Mouse (Mus musculus) lung, postnatal 0 days (tissue): ENCODE results near the gene Xpnpep2. TPM values are rescaled to one million over a fixed set of nuclear protein-coding genes. Genes with fewer than 3 reads are reported as not detected.

Experiments
- ATAC-seq: fragments of 200-750 bp; cut with Nextera tagmentation; 2 replicates; pipeline ENCODE4 v1.8.0; 2017; ENCODE audit warnings: moderate library complexity
- DNase-seq: peaks from one replicate; pipeline ENCODE4 v3.0.0-alpha.2; 2016; ENCODE audit warnings: low spot score
- H3K27ac ChIP-seq: fragments of 300-500 bp; sonication (generic); 2 replicates; pipeline ENCODE4 v1.5.1; 2014; ENCODE audit warnings: antibody characterized with exemption, mild to moderate bottlenecking, low read length, mixed read lengths
- H3K27me3 ChIP-seq: fragments of 300-500 bp; sonication (generic); replicated peaks from 2 replicates; pipeline ENCODE4 v1.6.1; 2014; ENCODE audit warnings: low read length, mixed read lengths; ENCODE audit not compliant: insufficient read depth
- H3K36me3 ChIP-seq: fragments of 300-500 bp; sonication (generic); 2 replicates; pipeline ENCODE4 v1.6.1; 2014; ENCODE audit warnings: low read length, mixed read lengths; ENCODE audit not compliant: insufficient read depth
- H3K4me1 ChIP-seq: fragments of 300-500 bp; sonication (generic); 2 replicates; pipeline ENCODE4 v1.6.1; 2014; ENCODE audit warnings: antibody characterized with exemption, low read depth, low read length, mixed read lengths; ENCODE audit not compliant: insufficient read depth
- H3K4me2 ChIP-seq: fragments of 300-500 bp; sonication (generic); replicated peaks from 2 replicates; pipeline ENCODE4 v1.6.1; 2014; ENCODE audit warnings: low read depth, mild to moderate bottlenecking, low read length, moderate library complexity, mixed read lengths
- H3K4me3 ChIP-seq: fragments of 300-500 bp; sonication (generic); 2 replicates; pipeline ENCODE4 v1.5.1; 2014; ENCODE audit warnings: low read depth, low read length
- H3K9ac ChIP-seq: fragments of 300-500 bp; sonication (generic); replicated peaks from 2 replicates; pipeline ENCODE4 v1.6.1; 2014; ENCODE audit warnings: low read depth, mild to moderate bottlenecking
- H3K9me3 ChIP-seq: fragments of 300-500 bp; sonication (generic); 2 replicates; pipeline ENCODE4 v1.6.1; 2016; ENCODE audit warnings: low read length, mixed read lengths
- CTCF ChIP-seq: IDR thresholded peaks from 2 replicates; pipeline ENCODE4 v1.5.1; 2016; ENCODE audit warnings: antibody characterized with exemption, mild to moderate bottlenecking
- EP300 ChIP-seq: IDR thresholded peaks from 2 replicates; pipeline ENCODE4 v1.6.1; 2016; ENCODE audit warnings: antibody characterized with exemption, mild to moderate bottlenecking, control low read depth
- WGBS: fragments of 180-500 bp; shearing (Covaris S2); extraction: QIAGEN DNeasy Blood & Tissue Kit; methylation state at CpG from one replicate; pipeline ENCODE4 v1.1.7; 2014; 5-methylcytosine and 5-hydroxymethylcytosine counted together
- polyA plus RNA-seq: library from polyadenylated mRNA; unstranded; fragments of >200 nt; fragmentation: Nextera tagmentation; extraction: Ambion mirVana; gene quantifications from 2 replicates; pipeline ENCODE4 v1.2.1, GENCODE M21; 2015

Gene Xpnpep2
- polyA plus RNA-seq, 1 experiment from 2014 or later: 0.54 TPM

- Histone ChIP-seq H3K27me3 (no peaks in the 10 kb centered on the region), H3K9ac (no peak overlapping the region), H3K4me2 (peak overlapping the region; percentile 39), H3K9me3 (no peaks in the 10 kb centered on the region), H3K36me3 (no peaks in the 10 kb centered on the region), H3K4me3 (no peak overlapping the region), H3K27ac (peak overlapping the region; percentile 26; the same call in 1 of the 2 replicates), H3K4me1 (no peaks in the 10 kb centered on the region)
- DNase-seq (peak; percentile 34), ATAC-seq (peak; percentile 62)
- 37% methylated on average over 25 of the region's 26 CpGs for WGBS
- TF ChIP-seq CTCF (no peak), EP300 (no peak)
These were observed 35.1 kb downstream of the Xpnpep2 start for GRCm38 (mm10) chrX:48143415-48144335.

- Histone ChIP-seq H3K4me3 (no peak within 1 kb of the TSS), H3K27ac (no peak within 1 kb of the TSS), H3K27me3 (no peaks in the 10 kb centered on the region), H3K4me2 (no peak within 1 kb of the TSS), H3K4me1 (no peaks in the 10 kb centered on the region), H3K9me3 (no peaks in the 10 kb centered on the region), H3K9ac (no peak within 1 kb of the TSS), H3K36me3 (no peaks in the 10 kb centered on the region)
- no peak for ATAC-seq
- 72% methylated on average over 4 of the region's 4 CpGs for WGBS
- peak; percentile 18 for DNase-seq
- TF ChIP-seq CTCF: no peak
- no peak for TF ChIP-seq EP300
These were observed 37.7 kb downstream of the Xpnpep2 start, which contains the start of gene Sash3 for GRCm38 (mm10) chrX:48146262-48146661. Sash3 (plus strand) TSS chrX:48146436.

GRCm38 (mm10) chrX:48147226-48147625 is 38.7 kb downstream of the Xpnpep2 start:
- Histone ChIP-seq H3K9ac (no peak overlapping the region), H3K36me3 (no peaks in the 10 kb centered on the region), H3K27me3 (no peaks in the 10 kb centered on the region), H3K27ac (no peak overlapping the region), H3K4me1 (no peaks in the 10 kb centered on the region), H3K4me3 (no peak overlapping the region), H3K4me2 (no peak overlapping the region), H3K9me3 (no peaks in the 10 kb centered on the region)
- TF ChIP-seq EP300: no peak
- no peak for TF ChIP-seq CTCF
- no peak for DNase-seq
- 61% methylated on average over 2 of the region's 2 CpGs for WGBS
- no peak for ATAC-seq

GRCm38 (mm10) chrX:48147741-48148186 is 39.2 kb downstream of the Xpnpep2 start:
- Histone ChIP-seq H3K4me1 (no peaks in the 10 kb centered on the region), H3K36me3 (no peaks in the 10 kb centered on the region), H3K27me3 (no peaks in the 10 kb centered on the region), H3K9me3 (no peaks in the 10 kb centered on the region), H3K9ac (no peak overlapping the region), H3K4me2 (no peak overlapping the region), H3K27ac (no peak overlapping the region), H3K4me3 (no peak overlapping the region)
- TF ChIP-seq EP300: no peak
- no peak for TF ChIP-seq CTCF
- no peak for DNase-seq
- 75% methylated on average over 7 of the region's 7 CpGs for WGBS
- no peak for ATAC-seq

GRCm38 (mm10) chrX:48152106-48152505 is 43.6 kb downstream of the Xpnpep2 start:
- ATAC-seq (no peak), DNase-seq (no peak)
- TF ChIP-seq EP300: no peak
- Histone ChIP-seq H3K9me3 (no peaks in the 10 kb centered on the region), H3K27ac (no peak overlapping the region), H3K36me3 (no peaks in the 10 kb centered on the region), H3K27me3 (no peaks in the 10 kb centered on the region), H3K4me3 (no peak overlapping the region), H3K4me2 (no peak overlapping the region), H3K4me1 (no peaks in the 10 kb centered on the region), H3K9ac (no peak overlapping the region)
- 65% methylated on average over 7 of the region's 7 CpGs for WGBS

GRCm38 (mm10) chrX:48153414-48153813 is 44.9 kb downstream of the Xpnpep2 start:
- DNase-seq (no peak), ATAC-seq (peak; percentile 55)
- H3K9me3 ChIP-seq: no peaks in the 10 kb centered on the region
- no peak overlapping the region for H3K9ac ChIP-seq
- no peak overlapping the region for H3K4me2 ChIP-seq
- no peaks in the 10 kb centered on the region for H3K4me1 ChIP-seq
- no peak; the same call in 1 of the 2 replicates for TF ChIP-seq EP300
- no peak for TF ChIP-seq CTCF
- H3K36me3 ChIP-seq: no peaks in the 10 kb centered on the region
- no peaks in the 10 kb centered on the region for H3K27me3 ChIP-seq
- WGBS: 50% methylated on average over 2 of the region's 2 CpGs
- H3K27ac ChIP-seq: no peak overlapping the region
- H3K4me3 ChIP-seq: no peak overlapping the region
